Comparison of ENCODE assay signal across 10 mouse cellular contexts in genomic region chr9:102306645-102307415, GRCm38 (mm10). TPM values are rescaled to one million over a fixed set of nuclear protein-coding genes. Genes with fewer than 3 reads are reported as not detected.
A peak's percentile ranks its signal among the peaks of the same experiment; 100 is the strongest.
DNase-seq lines count a peak whose midpoint lies in the region; ATAC-seq lines count a peak whose summit lies in the region.
"Had no signal": no experiment of that assay in that cellular context is flagged by ENCODE, and none has a peak within 500 bp of the region (broad histone marks: within the 10 kb centered on the region; RNA-seq: fewer than 3 reads in every experiment).

No protein-coding gene starts in this region.

- no peak overlapping the region for H3K4me3 ChIP-seq in heart, embryonic 10.5 days
- H3K4me3 ChIP-seq: hindbrain, embryonic 13.5 days; megakaryocyte, embryonic 14.5 days had no signal

- peaks cover 9% of the 10 kb centered on the region; the same call in 1 of the 2 replicates for H3K4me1 ChIP-seq in heart, embryonic 10.5 days
- H3K4me1 ChIP-seq: megakaryocyte, embryonic 14.5 days had no signal

- H3K36me3 ChIP-seq in heart, embryonic 10.5 days: no peaks in the 10 kb centered on the region
- H3K36me3 ChIP-seq: hindbrain, embryonic 13.5 days had no signal

- H3K27ac ChIP-seq in heart, embryonic 10.5 days: no peak overlapping the region
- H3K27ac ChIP-seq: hindbrain, embryonic 13.5 days had no signal

- WGBS in heart, embryonic 10.5 days: 78% methylated on average over 1 of the region's 1 CpGs

- no peaks in the 10 kb centered on the region for H3K9me3 ChIP-seq in heart, embryonic 10.5 days
- H3K9me3 ChIP-seq: hindbrain, embryonic 13.5 days had no signal

- peaks cover 24% of the 10 kb centered on the region; the same call in 1 of the 2 replicates for H3K27me3 ChIP-seq in heart, embryonic 10.5 days (ENCODE audit: insufficient read depth, poor library complexity, severe bottlenecking)
- H3K27me3 ChIP-seq: hindbrain, embryonic 13.5 days; megakaryocyte, embryonic 14.5 days had no signal

- no peak for ATAC-seq in megakaryocyte, adult 5-6 weeks (ENCODE audit: poor library complexity, severe bottlenecking)

- DNase-seq in heart, adult 11 months: peak; percentile 99
- no peak for DNase-seq in heart, embryonic 10.5 days (ENCODE audit: low spot score)
- DNase-seq in urinary bladder, postnatal 14 days (ENCODE audit: low spot score): peak; percentile 10
- no peak for DNase-seq in urinary bladder, postnatal 25 days (ENCODE audit: low spot score)
- peak; percentile 76 for DNase-seq in kidney, postnatal 10 days
- DNase-seq in right cerebral cortex, adult 2 months (ENCODE audit: low spot score in 2 of 2): no peak
- DNase-seq in embryo, embryonic 11 days: no peak

RNA-seq across cellular contexts. Expression of gene Ephb1, which starts 47.7 kb away (rescaled TPM):
- 0.52 and 1.3 TPM in 2 replicates for polyA plus RNA-seq in heart, embryonic 10.5 days (2016; fragmentation: Nextera tagmentation; extraction: Ambion mirVana)
- not detected in 2 replicates for total RNA-seq in megakaryocyte, adult 5-6 weeks (2015)
- not detected in 2 replicates for total RNA-seq in megakaryocyte, adult 5-6 weeks (2017)

Comparison
In these comparisons a context has a peak if more than half of its experiments do, and no peak if none do; other contexts are left out.
1. DNase-seq: peak in heart, adult 11 months (single experiment), urinary bladder, postnatal 14 days (single experiment) and kidney, postnatal 10 days (single experiment); none in heart, embryonic 10.5 days (single experiment), urinary bladder, postnatal 25 days (single experiment), right cerebral cortex, adult 2 months (0 of 2) and embryo, embryonic 11 days (single experiment).